Mouse (Mus musculus) liver, adult 2 months (tissue): Measurements from ENCODE around the gene Mrpl38.

Experiments used
- CTCF ChIP-seq: fragments of 200-500 bp; IDR thresholded peaks from 2 replicates; pipeline ENCODE4 v1.5.1; 2011; ENCODE audit warnings: low read depth, low read length, control low read depth
- POLR2A ChIP-seq: fragments of 200-500 bp; IDR thresholded peaks from 2 replicates; pipeline ENCODE4 v1.6.1; 2011; ENCODE audit warnings: low read length, control low read depth; ENCODE audit not compliant: insufficient read depth; ENCODE audit errors: extremely low read depth

GRCm38 (mm10) chr11:116163002-116163401 is 24.3 kb upstream of the Mrpl38 start:
- TF ChIP-seq CTCF (no peak), POLR2A (no peak)
